Mouse (Mus musculus) spleen, adult 2 months (tissue): Measurements from ENCODE around the gene H2afy. TPM values are rescaled to one million over a fixed set of nuclear protein-coding genes. Genes with fewer than 3 reads are reported as not detected.

Source experiments
- DNase-seq, 2 experiments: peaks; one replicate each; pipeline versions ENCODE4 v3.0.0 to v3.0.0-alpha.2; 2012 to 2021; ENCODE audit warnings: low spot score in 2 of 2, low read depth in 1 of 2
- H3K27ac ChIP-seq: fragments of 200-500 bp; 2 replicates; pipeline ENCODE4 v1.5.1; 2012; ENCODE audit warnings: low read length, inconsistent platforms; ENCODE audit not compliant: insufficient read depth
- H3K27me3 ChIP-seq: fragments of 200-500 bp; 2 replicates; pipeline ENCODE4 v1.6.1; 2012; ENCODE audit warnings: mild to moderate bottlenecking, moderate library complexity, low read length, inconsistent platforms; ENCODE audit not compliant: control insufficient read depth, insufficient read depth
- H3K36me3 ChIP-seq: fragments of 200-500 bp; 2 replicates; pipeline ENCODE4 v1.6.1; 2012; ENCODE audit warnings: mild to moderate bottlenecking, low read length, inconsistent platforms; ENCODE audit not compliant: control insufficient read depth, insufficient read depth
- H3K4me1 ChIP-seq: fragments of 200-500 bp; 2 replicates; pipeline ENCODE4 v1.6.1; 2011; ENCODE audit warnings: inconsistent platforms; ENCODE audit not compliant: control insufficient read depth, insufficient read depth, insufficient read length
- H3K4me3 ChIP-seq: fragments of 200-500 bp; 2 replicates; pipeline ENCODE4 v1.5.1; 2011; ENCODE audit warnings: mild to moderate bottlenecking, inconsistent platforms; ENCODE audit not compliant: insufficient read depth, insufficient read length; ENCODE audit errors: extremely low read depth
- CTCF ChIP-seq: fragments of 200-500 bp; IDR thresholded peaks from 2 replicates; pipeline ENCODE4 v1.5.1; 2011; ENCODE audit warnings: mild to moderate bottlenecking, inconsistent platforms; ENCODE audit not compliant: insufficient read depth, insufficient read length, insufficient replicate concordance; ENCODE audit errors: extremely low read depth
- POLR2A ChIP-seq: fragments of 200-500 bp; IDR thresholded peaks from 2 replicates; pipeline ENCODE4 v1.6.1; 2011; ENCODE audit warnings: low read depth, low read length, inconsistent platforms
- WGBS: fragments of 180-500 bp; shearing (Covaris S2); methylation state at CpG from one replicate; pipeline ENCODE4 v1.1.7; 2018; 5-methylcytosine and 5-hydroxymethylcytosine counted together
- polyA plus RNA-seq: library from polyadenylated mRNA; depleted of rRNA; stranded (reverse); fragments of >200 nt; gene quantifications from 2 replicates; pipeline ENCODE4 v1.2.3, GENCODE M21; 2012

The H2afy gene
- polyA plus RNA-seq, 1 experiment = 125 TPM

DNA sequence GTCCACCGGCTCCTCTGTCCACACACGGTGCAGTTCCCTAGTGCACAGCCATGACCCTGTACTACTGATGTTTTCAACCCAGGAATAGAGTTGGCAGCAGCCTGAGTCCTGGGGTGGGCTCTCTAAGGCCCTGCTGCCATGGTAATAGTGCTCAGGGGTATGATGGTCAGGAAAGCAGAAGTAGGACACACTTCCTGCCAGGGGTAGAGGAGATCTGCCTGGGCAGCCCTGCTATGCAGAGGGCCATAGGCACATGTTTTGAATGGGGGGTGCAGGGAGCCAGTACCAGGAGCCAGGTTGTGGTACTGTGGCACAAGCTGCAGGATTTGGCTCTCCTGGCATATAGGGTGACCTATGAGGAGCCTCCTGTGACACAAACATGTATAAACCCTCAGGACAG lies 69.3 kb downstream of the H2afy start:
- H3K4me1 ChIP-seq = no peaks in the 10 kb centered on the region
- H3K27ac ChIP-seq = no peak overlapping the region
- peaks cover 3% of the 10 kb centered on the region; the same call in 1 of the 2 replicates for H3K36me3 ChIP-seq
- TF ChIP-seq CTCF (no peak), POLR2A (no peak)
- no peak for DNase-seq
- WGBS = 41% methylated on average over 2 of the region's 2 CpGs
- no peak overlapping the region for H3K4me3 ChIP-seq
- no peaks in the 10 kb centered on the region for H3K27me3 ChIP-seq

- Histone ChIP-seq H3K4me3 (no peak overlapping the region), H3K27ac (no peak overlapping the region), H3K27me3 (no peaks in the 10 kb centered on the region), H3K4me1 (no peaks in the 10 kb centered on the region), H3K36me3 (0 out of 2 replicates have a peak, but pooled peaks cover 2% of the 10 kb centered on the region)
- TF ChIP-seq POLR2A = no peak
- TF ChIP-seq CTCF = no peak
- 88% methylated on average over 21 of the region's 21 CpGs for WGBS
- DNase-seq = no peak
These were observed 70.0 kb downstream of the H2afy start for GRCm38 (mm10) chr13:56066152-56066551.

GRCm38 (mm10) chr13:56057761-56058160 lies 78.4 kb downstream of the H2afy start:
- no peak for DNase-seq
- Histone ChIP-seq H3K27ac (no peak overlapping the region), H3K36me3 (no peaks in the 10 kb centered on the region), H3K4me3 (no peak overlapping the region), H3K27me3 (no peaks in the 10 kb centered on the region), H3K4me1 (no peaks in the 10 kb centered on the region)
- TF ChIP-seq CTCF (no peak), POLR2A (no peak)
- 90% methylated on average over 8 of the region's 8 CpGs for WGBS

DNA sequence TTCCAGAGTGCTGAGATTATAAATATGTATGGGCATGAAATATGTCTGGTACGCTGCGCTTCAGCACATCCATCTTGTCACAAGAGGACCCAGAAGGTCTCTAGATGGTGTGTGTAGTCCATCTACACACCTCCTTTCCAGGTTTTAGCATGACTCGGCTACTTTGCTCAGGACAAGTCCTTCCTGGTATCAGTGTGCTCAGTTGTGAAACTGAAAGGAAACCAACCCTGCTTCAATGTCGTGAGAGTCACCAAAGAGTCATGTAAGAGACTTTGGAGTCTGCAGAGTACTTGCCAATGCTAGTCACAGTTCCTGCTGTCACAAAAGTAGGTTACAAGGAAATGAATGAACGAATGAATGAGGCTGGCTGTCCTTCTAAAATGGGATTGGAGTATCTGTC lies 80.4 kb downstream of the H2afy start:
- Histone ChIP-seq H3K27ac (no peak overlapping the region), H3K27me3 (no peaks in the 10 kb centered on the region), H3K4me1 (no peaks in the 10 kb centered on the region), H3K4me3 (no peak overlapping the region), H3K36me3 (no peaks in the 10 kb centered on the region)
- WGBS = 56% methylated on average over 5 of the region's 5 CpGs
- DNase-seq = no peak
- no peak for TF ChIP-seq CTCF
- no peak for TF ChIP-seq POLR2A

GRCm38 (mm10) chr13:56054089-56054488 lies 82.1 kb downstream of the H2afy start:
- Histone ChIP-seq H3K4me1 (no peaks in the 10 kb centered on the region), H3K36me3 (no peaks in the 10 kb centered on the region), H3K27me3 (no peaks in the 10 kb centered on the region), H3K4me3 (no peak overlapping the region), H3K27ac (no peak overlapping the region)
- DNase-seq = no peak
- 89% methylated on average over 6 of the region's 6 CpGs for WGBS
- TF ChIP-seq CTCF = no peak
- TF ChIP-seq POLR2A = no peak

DNA sequence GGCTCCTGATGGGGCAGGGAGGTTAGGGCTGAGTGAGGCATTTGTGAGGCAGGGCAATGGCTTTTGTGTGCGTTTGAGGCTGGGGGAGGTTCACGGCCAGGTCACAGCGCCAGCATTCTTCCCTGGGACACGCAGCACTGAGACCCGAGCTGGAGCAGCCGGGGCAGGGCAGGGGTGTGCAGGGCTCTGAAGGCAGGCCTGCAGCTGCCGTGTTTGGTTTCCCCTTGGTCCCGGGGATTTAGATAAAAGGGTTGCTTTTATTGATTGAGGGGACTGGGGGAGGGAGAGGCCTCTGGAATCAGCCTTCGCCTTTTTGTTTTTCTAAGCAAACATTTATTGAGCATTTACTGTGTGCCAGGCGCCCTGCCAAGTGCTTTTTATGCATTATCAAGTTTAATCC lies 83.4 kb downstream of the H2afy start:
- H3K27ac ChIP-seq = no peak overlapping the region
- H3K27me3 ChIP-seq = no peaks in the 10 kb centered on the region
- WGBS = 75% methylated on average over 10 of the region's 10 CpGs
- no peak overlapping the region for H3K4me3 ChIP-seq
- no peaks in the 10 kb centered on the region for H3K36me3 ChIP-seq
- DNase-seq = no peak
- TF ChIP-seq POLR2A (no peak), CTCF (no peak)
- no peaks in the 10 kb centered on the region for H3K4me1 ChIP-seq

- DNase-seq = no peak
- 68% methylated on average over 6 of the region's 6 CpGs for WGBS
- TF ChIP-seq POLR2A (no peak), CTCF (no peak)
These were observed 85.9 kb downstream of the H2afy start for GRCm38 (mm10) chr13:56050246-56050645.

More at GRCm38 (mm10) chr13:56050246-56050645, 85.9 kb downstream of the H2afy start:
- Histone ChIP-seq H3K36me3 (no peaks in the 10 kb centered on the region), H3K4me3 (no peak overlapping the region), H3K27me3 (no peaks in the 10 kb centered on the region), H3K4me1 (no peaks in the 10 kb centered on the region), H3K27ac (no peak overlapping the region)
